Mouse (Mus musculus) erythroblast, embryonic 14.5 days (primary cell): ENCODE data around the gene Mrps10. TPM values are rescaled to one million over a fixed set of nuclear protein-coding genes. Genes with fewer than 3 reads are reported as not detected.
A peak's percentile ranks its signal among the peaks of the same experiment; 100 is the strongest.

Source experiments
- H3K27me3 ChIP-seq: 2 replicates; pipeline ENCODE4 v1.6.1; 2012; ENCODE audit warnings: inconsistent platforms; ENCODE audit not compliant: control insufficient read depth
- H3K36me3 ChIP-seq: 2 replicates; pipeline ENCODE4 v1.6.1; 2012; ENCODE audit warnings: mild to moderate bottlenecking, inconsistent platforms; ENCODE audit not compliant: control insufficient read depth
- H3K4me1 ChIP-seq: 2 replicates; pipeline ENCODE4 v1.6.1; 2012; ENCODE audit warnings: inconsistent platforms; ENCODE audit not compliant: control insufficient read depth
- H3K4me3 ChIP-seq: replicated peaks from 2 replicates; pipeline ENCODE3; 2012; ENCODE audit warnings: moderate library complexity, mild to moderate bottlenecking, inconsistent platforms
- H3K9me3 ChIP-seq: 2 replicates; pipeline ENCODE4 v1.6.1; 2012; ENCODE audit warnings: low read length, inconsistent platforms, mixed read lengths; ENCODE audit not compliant: control insufficient read depth
- GATA1 ChIP-seq: IDR thresholded peaks from 2 replicates; pipeline ENCODE4 v1.6.1; 2012; ENCODE audit warnings: low read length, inconsistent platforms, mixed read lengths
- TAL1 ChIP-seq: IDR thresholded peaks from 3 replicates; pipeline ENCODE4 v1.6.1; 2012; ENCODE audit warnings: low read length, inconsistent platforms, mixed read lengths
- polyA plus RNA-seq: library from polyadenylated mRNA; stranded (reverse); fragments of >175 nt; gene quantifications from 2 replicates; pipeline ENCODE4 v1.2.3, GENCODE M21; 2012

The Mrps10 gene
- polyA plus RNA-seq: 0.25 and 0.52 TPM in 2 replicates

GRCm38 (mm10) chr17:47368401-47369086, at the start of gene Mrps10:
TSS of gene Mrps10 (plus strand) at chr17:47368887.
- H3K9me3 ChIP-seq: no peaks in the 10 kb centered on the region
- H3K36me3 ChIP-seq: peaks cover 15% of the 10 kb centered on the region
- H3K27me3 ChIP-seq: peaks cover 3% of the 10 kb centered on the region
- H3K4me1 ChIP-seq: peaks cover 22% of the 10 kb centered on the region
- no peak for TF ChIP-seq TAL1
- TF ChIP-seq GATA1: no peak
- peak within 1 kb of the TSS; percentile 91 for H3K4me3 ChIP-seq

GRCm38 (mm10) chr17:47318972-47319625, 49.6 kb upstream of the Mrps10 start:
- Histone ChIP-seq H3K4me1 (no peaks in the 10 kb centered on the region; the same call in 1 of the 2 replicates), H3K4me3 (no peak overlapping the region), H3K36me3 (no peaks in the 10 kb centered on the region), H3K27me3 (no peaks in the 10 kb centered on the region), H3K9me3 (no peaks in the 10 kb centered on the region)
- TF ChIP-seq GATA1 (no peak), TAL1 (no peak)

- H3K4me3 ChIP-seq: no peak overlapping the region
- TF ChIP-seq GATA1 (no peak), TAL1 (no peak)
- H3K36me3 ChIP-seq: no peaks in the 10 kb centered on the region
- H3K9me3 ChIP-seq: no peaks in the 10 kb centered on the region
- H3K27me3 ChIP-seq: no peaks in the 10 kb centered on the region
- H3K4me1 ChIP-seq: no peaks in the 10 kb centered on the region; the same call in 1 of the 2 replicates
These were observed 48.9 kb upstream of the Mrps10 start for GRCm38 (mm10) chr17:47319761-47320160.

DNA sequence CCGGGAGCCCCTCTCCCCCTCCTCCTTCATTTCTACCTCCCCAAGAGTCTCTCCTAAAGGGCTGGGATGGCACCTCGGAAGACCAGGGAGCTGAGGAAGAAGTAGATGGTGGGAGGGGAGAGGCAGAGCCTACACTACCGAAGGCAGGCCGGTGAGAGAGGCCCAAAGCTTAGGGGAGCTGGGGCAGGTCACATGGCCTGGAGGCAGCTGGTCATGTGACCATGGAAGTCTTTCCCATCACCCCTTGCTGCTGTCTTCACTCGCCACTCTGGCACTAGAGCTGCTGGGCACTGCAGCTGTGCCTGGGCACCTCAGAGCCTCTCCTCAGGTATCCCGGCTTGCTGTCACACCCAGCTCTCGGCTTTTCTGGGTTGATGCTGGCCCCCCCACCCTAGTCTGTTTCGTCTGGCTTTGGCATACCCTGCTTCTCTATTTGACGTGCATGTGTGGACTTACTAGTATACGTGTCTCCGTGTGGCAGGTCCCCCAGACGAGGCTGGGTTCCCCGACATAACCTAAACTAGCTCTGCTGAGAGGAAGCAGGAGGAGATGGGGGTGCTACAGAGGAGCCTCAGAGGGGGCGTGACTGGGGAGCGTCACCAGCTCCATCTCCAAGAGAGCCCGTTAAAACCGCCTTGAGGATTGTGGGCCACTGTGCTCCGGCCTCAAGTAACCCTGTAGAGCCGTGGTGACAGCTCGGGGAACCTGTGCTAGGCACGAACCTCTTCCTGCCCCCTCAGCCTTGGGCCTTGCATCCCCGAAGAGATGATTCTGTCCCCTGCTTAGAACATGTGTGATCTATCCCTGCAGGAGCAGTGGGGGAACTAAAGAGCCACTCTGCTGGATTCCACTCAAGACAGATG, 46.3 kb upstream of the Mrps10 start:
- no peaks in the 10 kb centered on the region for H3K27me3 ChIP-seq
- H3K9me3 ChIP-seq: no peaks in the 10 kb centered on the region
- no peak overlapping the region for H3K4me3 ChIP-seq
- H3K36me3 ChIP-seq: no peaks in the 10 kb centered on the region
- no peaks in the 10 kb centered on the region; the same call in 1 of the 2 replicates for H3K4me1 ChIP-seq
- TF ChIP-seq GATA1 (no peak), TAL1 (no peak)

DNA sequence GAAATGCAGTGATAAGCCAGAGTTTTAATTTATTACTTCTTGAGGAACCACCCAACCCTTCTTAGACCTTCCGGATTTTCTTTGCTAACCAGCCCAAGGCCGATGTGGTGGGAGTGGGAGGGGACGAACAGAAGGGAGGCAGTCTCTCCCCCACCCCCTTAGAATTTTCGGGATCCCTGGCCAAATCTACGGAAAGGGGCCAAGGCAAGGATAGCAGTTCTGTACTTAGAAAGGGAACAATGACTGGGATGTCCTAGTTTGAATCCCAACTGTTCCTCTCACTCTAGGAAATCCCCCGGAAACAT, 45.7 kb upstream of the Mrps10 start:
- H3K4me1 ChIP-seq: no peaks in the 10 kb centered on the region; the same call in 1 of the 2 replicates
- TF ChIP-seq GATA1 (no peak), TAL1 (no peak)
- H3K9me3 ChIP-seq: no peaks in the 10 kb centered on the region
- no peaks in the 10 kb centered on the region for H3K27me3 ChIP-seq
- no peaks in the 10 kb centered on the region for H3K36me3 ChIP-seq
- H3K4me3 ChIP-seq: no peak overlapping the region

GRCm38 (mm10) chr17:47327559-47327958, 41.1 kb upstream of the Mrps10 start:
- TF ChIP-seq GATA1: no peak
- TF ChIP-seq TAL1: no peak
- H3K4me1 ChIP-seq: peaks cover 3% of the 10 kb centered on the region; the same call in 1 of the 2 replicates
- no peaks in the 10 kb centered on the region for H3K9me3 ChIP-seq
- no peaks in the 10 kb centered on the region for H3K36me3 ChIP-seq
- no peaks in the 10 kb centered on the region for H3K27me3 ChIP-seq
- H3K4me3 ChIP-seq: no peak overlapping the region

DNA sequence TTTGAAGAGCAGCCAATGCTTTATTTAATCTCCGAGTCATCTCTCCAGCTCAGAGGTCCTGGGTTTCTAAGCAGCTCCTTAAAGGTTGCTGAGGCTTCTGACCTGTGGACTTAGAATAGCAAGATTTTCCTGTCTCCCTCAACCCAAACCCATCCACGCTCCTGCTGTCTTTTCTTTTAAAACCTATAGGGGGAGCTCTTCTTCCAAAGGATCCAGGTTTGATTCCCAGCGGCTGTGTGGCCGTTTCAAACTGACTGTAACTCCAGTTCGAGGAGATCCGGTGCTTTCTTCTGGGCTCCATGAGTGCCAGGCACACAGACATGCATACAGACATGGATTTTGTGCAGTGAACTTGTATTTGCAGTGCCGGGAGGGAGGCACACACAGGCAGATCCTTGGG, 40.7 kb upstream of the Mrps10 start:
- TF ChIP-seq GATA1: no peak
- TF ChIP-seq TAL1: no peak
- H3K9me3 ChIP-seq: no peaks in the 10 kb centered on the region
- no peaks in the 10 kb centered on the region for H3K36me3 ChIP-seq
- H3K4me3 ChIP-seq: no peak overlapping the region
- H3K4me1 ChIP-seq: peaks cover 3% of the 10 kb centered on the region; the same call in 1 of the 2 replicates
- H3K27me3 ChIP-seq: no peaks in the 10 kb centered on the region

DNA sequence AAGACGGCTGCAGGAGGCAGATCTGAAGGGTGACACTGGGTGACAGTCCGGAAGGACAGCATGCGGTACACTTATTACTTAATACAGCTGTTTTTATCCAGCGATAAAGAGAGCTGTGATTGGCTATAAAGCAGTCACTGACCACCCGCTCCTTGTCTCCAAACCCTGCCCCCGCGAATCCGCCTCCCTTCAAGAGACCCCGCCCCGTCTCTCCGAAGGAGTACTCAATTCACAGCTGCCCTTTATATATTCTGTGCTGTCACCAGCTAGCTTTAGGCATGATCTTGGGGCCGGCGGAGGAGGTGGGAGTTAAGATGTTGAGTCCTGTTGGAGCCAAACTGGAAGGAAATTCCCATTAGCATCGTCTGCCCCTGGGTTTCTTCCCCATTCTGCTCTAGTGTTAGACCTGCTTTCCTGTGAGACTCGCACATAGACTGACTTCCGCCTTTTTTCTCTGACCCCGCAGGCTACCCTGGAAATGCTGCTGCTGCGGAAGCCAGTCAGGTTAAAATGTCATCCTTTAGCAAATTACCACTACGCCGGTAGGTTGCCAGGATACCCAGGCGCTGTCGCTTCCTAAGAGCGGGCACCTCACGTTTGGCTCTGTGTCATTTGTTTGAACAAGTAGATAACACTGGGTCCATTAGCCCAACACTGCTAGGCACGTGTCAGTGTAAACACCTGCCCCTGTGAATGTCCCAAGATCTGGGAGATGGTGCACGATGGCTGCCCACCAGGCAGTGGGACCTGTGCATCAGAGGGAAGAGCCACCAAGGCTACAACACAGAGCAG, 39.9 kb upstream of the Mrps10 start:
- Histone ChIP-seq H3K9me3 (no peaks in the 10 kb centered on the region), H3K27me3 (no peaks in the 10 kb centered on the region), H3K36me3 (no peaks in the 10 kb centered on the region), H3K4me1 (peaks cover 3% of the 10 kb centered on the region; the same call in 1 of the 2 replicates), H3K4me3 (no peak overlapping the region)
- no peak for TF ChIP-seq GATA1
- TF ChIP-seq TAL1: no peak

- Histone ChIP-seq H3K9me3 (no peaks in the 10 kb centered on the region), H3K4me1 (peaks cover 3% of the 10 kb centered on the region; the same call in 1 of the 2 replicates), H3K27me3 (no peaks in the 10 kb centered on the region), H3K36me3 (no peaks in the 10 kb centered on the region), H3K4me3 (no peak overlapping the region)
- TF ChIP-seq GATA1 (no peak), TAL1 (no peak)
These were observed 38.1 kb upstream of the Mrps10 start for GRCm38 (mm10) chr17:47330616-47331015.
